Mouse (Mus musculus) E14TG2a.4 (cell line): ENCODE measurements around the gene Guca2b.

ENCODE experiments used
- CTCF ChIP-seq: conservative IDR thresholded peaks from 2 replicates; pipeline ENCODE4 v1.5.1; 2014; ENCODE audit warnings: low read length
- NANOG ChIP-seq: IDR thresholded peaks from 2 replicates; pipeline ENCODE4 v1.6.1; 2014; ENCODE audit warnings: borderline replicate concordance, low read length, mixed read lengths
- POU5F1 ChIP-seq: IDR thresholded peaks from 2 replicates; pipeline ENCODE4 v1.6.1; 2014; ENCODE audit warnings: low read length, borderline replicate concordance

GRCm38 (mm10) chr4:119703965-119704364, 45.2 kb upstream of the Guca2b start:
- TF ChIP-seq CTCF: no peak
- no peak for TF ChIP-seq NANOG
- no peak for TF ChIP-seq POU5F1
